Mouse (Mus musculus) C2C12 (cell line): ENCODE measurements around the gene Serinc3. TPM values are rescaled to one million over a fixed set of nuclear protein-coding genes. Genes with fewer than 3 reads are reported as not detected.
"Not testable (repeated sequence)": the region's sequence is repeated elsewhere in the genome, so short reads cannot be mapped to it uniquely, and the experiment has no call there.

Experiments used
- H3K27me3 ChIP-seq: one replicate; pipeline ENCODE4 v1.6.1; 2011; ENCODE audit not compliant: control insufficient read depth, insufficient read depth, insufficient read length
- H3K36me3 ChIP-seq: one replicate; pipeline ENCODE4 v1.6.1; 2011; ENCODE audit not compliant: control insufficient read depth, insufficient read depth
- H3K4me3 ChIP-seq: one replicate; pipeline ENCODE4 v1.5.1; 2011; ENCODE audit warnings: mild to moderate bottlenecking, control low read depth; ENCODE audit not compliant: poor library complexity, insufficient read depth, severe bottlenecking
- H3K79me2 ChIP-seq: one replicate; pipeline ENCODE4 v1.6.1; 2011; ENCODE audit not compliant: control insufficient read depth, insufficient read depth
- H3K79me3 ChIP-seq: one replicate; pipeline ENCODE4 v1.6.1; 2011; ENCODE audit warnings: low read depth, control low read depth
- H3ac ChIP-seq: one replicate; pipeline ENCODE3; 2011; ENCODE audit warnings: low read depth; ENCODE audit not compliant: control insufficient read depth, insufficient read length
- CEBPB ChIP-seq: IDR thresholded peaks from one replicate; pipeline ENCODE4 v1.6.1; 2011; ENCODE audit warnings: low read depth, mild to moderate bottlenecking, control low read depth, moderate library complexity
- CTCF ChIP-seq: IDR thresholded peaks from one replicate; pipeline ENCODE4 v1.5.1; 2011; ENCODE audit not compliant: control insufficient read depth, insufficient read depth, insufficient read length
- FOSL1 ChIP-seq: IDR thresholded peaks from one replicate; pipeline ENCODE4 v1.8.0; 2011; ENCODE audit warnings: mild to moderate bottlenecking, low read length; ENCODE audit not compliant: poor library complexity, insufficient read depth, severe bottlenecking
- MAX ChIP-seq: IDR thresholded peaks from one replicate; pipeline ENCODE4 v1.6.1; 2011; ENCODE audit warnings: mild to moderate bottlenecking, control low read depth
- MYOD1 ChIP-seq: IDR thresholded peaks from one replicate; pipeline ENCODE4 v1.6.1; 2011; ENCODE audit warnings: low read depth; ENCODE audit not compliant: control insufficient read depth, insufficient read length
- MYOG ChIP-seq: IDR thresholded peaks from one replicate; pipeline ENCODE4 v1.6.1; 2011; ENCODE audit not compliant: control insufficient read depth, insufficient read length; ENCODE audit errors: extremely low read depth
- USF1 ChIP-seq: IDR thresholded peaks from one replicate; pipeline ENCODE4 v1.6.1; 2011; ENCODE audit warnings: low read depth, mild to moderate bottlenecking, control low read depth, moderate library complexity
- polyA plus RNA-seq: library from polyadenylated mRNA; unstranded; fragments of >200 nt; fragmentation: generic; extraction: Trizol; gene quantifications from one replicate; pipeline ENCODE4 v1.2.1, GENCODE M21; 2012; ENCODE audit warnings: missing spikeins

Serinc3 gene
- polyA plus RNA-seq, 1 experiment = 29.4 TPM

GRCm38 (mm10) chr2:163660103-163660701 lies 15.3 kb upstream of the Serinc3 start:
- Histone ChIP-seq H3ac (no peak overlapping the region), H3K79me2 (peaks cover 60% of the 10 kb centered on the region), H3K27me3 (no peaks in the 10 kb centered on the region), H3K79me3 (peaks cover 29% of the 10 kb centered on the region), H3K4me3 (no peak overlapping the region), H3K36me3 (no peaks in the 10 kb centered on the region)
- TF ChIP-seq CTCF = no peak
- TF ChIP-seq MYOD1 = no peak
- no peak for TF ChIP-seq USF1
- TF ChIP-seq CEBPB = no peak
- no peak for TF ChIP-seq MYOG
- TF ChIP-seq MAX = no peak

DNA sequence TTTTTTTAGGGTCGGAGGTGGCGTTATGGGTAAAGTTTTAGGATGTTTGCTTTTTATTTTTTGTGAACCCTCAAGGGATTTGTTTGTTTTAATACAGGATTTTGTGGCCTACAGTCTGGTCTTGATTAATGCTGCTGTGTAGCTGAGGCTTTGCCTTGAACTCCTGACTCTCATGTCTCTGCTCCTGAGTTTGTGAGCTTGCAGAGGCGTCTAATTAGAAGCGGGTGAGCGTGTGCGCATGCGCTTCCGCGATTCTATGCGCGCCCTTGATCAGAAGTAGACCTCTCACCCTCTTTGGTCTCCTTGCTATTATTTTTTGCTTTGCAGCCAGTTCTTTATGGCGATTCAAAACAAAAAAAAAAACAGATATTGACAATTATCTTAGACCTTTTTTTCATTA lies 14.5 kb upstream of the Serinc3 start:
- H3K27me3 ChIP-seq = no peaks in the 10 kb centered on the region
- peak overlapping the region; percentile 84 for H3K4me3 ChIP-seq

DNA sequence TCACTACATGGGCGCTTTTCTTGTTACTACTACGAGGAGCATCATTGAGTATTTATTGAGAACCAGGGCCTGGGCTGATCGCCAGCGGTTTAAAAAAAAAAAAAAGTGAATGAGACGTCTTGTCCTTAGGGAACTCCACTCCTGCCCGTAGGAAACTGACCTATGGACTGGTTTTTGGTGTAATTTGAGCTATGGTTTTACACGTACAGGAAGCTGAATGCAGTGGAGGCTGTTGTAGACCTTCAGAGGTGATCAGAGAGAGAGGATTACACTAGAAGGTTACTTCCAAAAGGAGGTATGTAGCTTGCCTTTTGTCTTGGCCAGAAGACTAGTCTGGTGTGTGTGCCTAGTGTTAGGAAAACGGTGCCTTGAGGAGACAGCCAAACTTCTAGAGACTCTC lies 14.0 kb upstream of the Serinc3 start:
- TF ChIP-seq USF1 (no peak), MYOD1 (no peak), FOSL1 (no peak), CEBPB (no peak), CTCF (no peak), MYOG (no peak), MAX (no peak)
- Histone ChIP-seq H3K36me3 (no peaks in the 10 kb centered on the region), H3K27me3 (no peaks in the 10 kb centered on the region), H3K4me3 (peak overlapping the region; percentile 84), H3K79me2 (peaks cover 48% of the 10 kb centered on the region), H3ac (peak overlapping the region; percentile 35), H3K79me3 (peaks cover 19% of the 10 kb centered on the region)

More for the DNA sequence above, 14.5 kb upstream of the Serinc3 start:
- no peak for TF ChIP-seq MYOG
- no peak for TF ChIP-seq MYOD1
- no peak for TF ChIP-seq MAX
- no peak for TF ChIP-seq FOSL1
- no peak for TF ChIP-seq CEBPB
- TF ChIP-seq USF1 = no peak
- H3K79me2 ChIP-seq = peaks cover 52% of the 10 kb centered on the region
- no peaks in the 10 kb centered on the region for H3K36me3 ChIP-seq
- peaks cover 22% of the 10 kb centered on the region for H3K79me3 ChIP-seq
- H3ac ChIP-seq = peak overlapping the region; percentile 3

DNA sequence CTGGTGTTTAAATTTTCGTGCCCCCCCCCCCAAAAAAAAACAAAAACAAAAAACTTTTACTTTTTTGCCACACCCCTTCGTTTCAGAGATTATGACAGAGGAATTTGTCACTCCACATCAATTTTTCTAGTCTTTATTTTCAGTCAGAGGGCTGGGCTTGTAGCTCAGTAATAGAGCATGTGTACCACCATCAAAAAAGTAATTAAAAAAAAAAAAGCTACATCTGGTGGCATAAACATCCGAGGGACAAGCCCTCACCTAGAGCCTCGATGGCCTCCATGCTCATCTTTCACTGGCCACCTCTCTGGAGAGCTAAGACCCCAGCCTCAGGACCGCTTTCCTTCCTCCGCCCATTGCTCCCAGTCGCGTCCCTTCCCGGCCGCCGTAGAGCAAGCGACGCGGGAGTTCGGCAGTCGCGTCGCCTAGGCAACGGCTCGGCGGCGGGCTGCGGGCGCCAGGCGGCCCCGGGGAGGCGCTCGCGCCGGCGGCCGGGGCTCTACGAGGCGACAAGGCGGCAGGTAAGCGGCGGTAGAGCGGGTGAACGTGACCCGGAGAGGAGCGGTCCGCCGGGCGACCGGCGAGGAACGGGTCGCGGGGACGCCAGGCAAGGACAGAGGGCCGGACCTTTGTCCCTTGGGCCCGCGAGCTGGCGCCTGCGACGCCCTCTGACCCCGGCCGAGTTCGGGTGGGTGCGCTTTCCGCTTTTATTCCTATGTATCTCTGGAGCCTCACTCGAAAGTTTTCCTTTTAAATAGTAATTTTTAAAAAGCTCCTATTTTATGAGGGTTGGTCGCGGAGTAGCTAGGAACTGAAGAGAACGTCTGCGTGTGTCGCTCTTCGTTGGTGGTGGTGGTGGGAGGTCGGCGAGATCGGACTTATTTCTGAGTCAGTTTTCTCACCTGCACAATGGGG lies 13.3 kb upstream of the Serinc3 start, which contains the start of gene Pkig:
Gene Pkig (plus strand): TSS at position 412 of the 912 bp plus-strand sequence.
- H3K79me2 ChIP-seq = peaks cover 48% of the 10 kb centered on the region
- peaks cover 19% of the 10 kb centered on the region for H3K79me3 ChIP-seq
- peak; percentile 39 for TF ChIP-seq CTCF
- no peak for TF ChIP-seq USF1
- no peak for TF ChIP-seq FOSL1
- TF ChIP-seq MAX = no peak
- no peak for TF ChIP-seq MYOG
- no peak for TF ChIP-seq MYOD1
- H3ac ChIP-seq = peak within 1 kb of the TSS; percentile 72
- no peaks in the 10 kb centered on the region for H3K27me3 ChIP-seq
- peak within 1 kb of the TSS; percentile 84 for H3K4me3 ChIP-seq
- no peaks in the 10 kb centered on the region for H3K36me3 ChIP-seq

GRCm38 (mm10) chr2:163657486-163657885 lies 12.6 kb upstream of the Serinc3 start:
- Histone ChIP-seq H3ac (no peak overlapping the region), H3K36me3 (no peaks in the 10 kb centered on the region), H3K79me3 (peaks cover 19% of the 10 kb centered on the region), H3K4me3 (no peak overlapping the region), H3K27me3 (no peaks in the 10 kb centered on the region), H3K79me2 (peaks cover 40% of the 10 kb centered on the region)
- TF ChIP-seq MYOD1 = no peak
- TF ChIP-seq MAX = no peak
- no peak for TF ChIP-seq MYOG
- TF ChIP-seq CTCF = no peak
- no peak for TF ChIP-seq USF1
- no peak for TF ChIP-seq CEBPB
- no peak for TF ChIP-seq FOSL1

DNA sequence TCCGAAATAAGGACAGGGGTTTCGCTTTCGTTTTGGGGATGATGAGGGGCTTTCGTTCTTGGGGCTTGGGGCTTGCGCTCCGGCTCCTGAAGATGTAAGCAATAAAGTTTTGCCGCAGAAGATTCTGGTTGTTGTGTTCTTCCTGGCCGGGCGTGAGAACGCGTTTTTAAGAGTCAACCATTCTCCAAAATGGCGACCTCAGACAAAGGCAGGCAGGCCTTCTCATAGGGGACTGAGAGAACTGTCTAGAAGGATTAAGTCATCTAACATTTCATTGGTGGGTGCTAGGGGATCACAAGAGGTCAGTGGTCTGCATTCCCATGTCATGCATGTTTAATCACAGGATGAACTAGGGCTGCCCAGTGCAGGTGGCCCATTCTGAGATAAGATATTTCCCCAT lies 10.8 kb upstream of the Serinc3 start:
- not testable (repeated sequence) for H3K36me3 ChIP-seq, H3ac ChIP-seq, H3K4me3 ChIP-seq, H3K27me3 ChIP-seq
- Histone ChIP-seq H3K79me2 (peaks cover 22% of the 10 kb centered on the region), H3K79me3 (peaks cover 15% of the 10 kb centered on the region)
